Mouse (Mus musculus): Measurements from ENCODE around the gene Ppp1cc.

DNA sequence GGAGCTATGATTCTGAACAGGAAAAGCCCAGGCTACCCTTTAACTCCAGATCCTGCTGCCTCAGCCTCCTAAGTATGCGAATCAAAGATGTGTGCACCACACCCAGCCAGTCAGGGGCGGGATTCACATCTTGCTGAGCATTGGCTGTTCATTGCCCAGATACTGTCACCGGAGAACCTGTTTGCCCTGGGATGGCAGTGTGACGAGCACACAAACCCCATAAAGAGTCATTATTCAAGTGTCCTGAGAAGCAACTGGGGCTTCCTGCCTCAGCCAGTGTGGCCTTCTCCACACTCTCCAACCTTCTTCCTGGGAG is 46.2 kb upstream of the Ppp1cc start:
- TF ChIP-seq GATA1 (IDR thresholded peaks at IDR 0.05; ENCODE audit: borderline replicate concordance, low read length) (no peak), FLI1 (IDR thresholded peaks at IDR 0.05; ENCODE audit: low read length) (no peak)

Measured in megakaryocyte, embryonic 14.5 days (primary cell).